Mouse (Mus musculus) stomach, postnatal 0 days (tissue): ENCODE data around the gene Atxn7l3.

Source experiments
- CTCF ChIP-seq: IDR thresholded peaks from 2 replicates; pipeline ENCODE4 v1.5.1; 2016; ENCODE audit warnings: antibody characterized with exemption, low read depth, mild to moderate bottlenecking, moderate library complexity
- EP300 ChIP-seq: optimal IDR thresholded peaks from 2 replicates; pipeline ENCODE3; 2016; ENCODE audit warnings: antibody characterized with exemption

DNA sequence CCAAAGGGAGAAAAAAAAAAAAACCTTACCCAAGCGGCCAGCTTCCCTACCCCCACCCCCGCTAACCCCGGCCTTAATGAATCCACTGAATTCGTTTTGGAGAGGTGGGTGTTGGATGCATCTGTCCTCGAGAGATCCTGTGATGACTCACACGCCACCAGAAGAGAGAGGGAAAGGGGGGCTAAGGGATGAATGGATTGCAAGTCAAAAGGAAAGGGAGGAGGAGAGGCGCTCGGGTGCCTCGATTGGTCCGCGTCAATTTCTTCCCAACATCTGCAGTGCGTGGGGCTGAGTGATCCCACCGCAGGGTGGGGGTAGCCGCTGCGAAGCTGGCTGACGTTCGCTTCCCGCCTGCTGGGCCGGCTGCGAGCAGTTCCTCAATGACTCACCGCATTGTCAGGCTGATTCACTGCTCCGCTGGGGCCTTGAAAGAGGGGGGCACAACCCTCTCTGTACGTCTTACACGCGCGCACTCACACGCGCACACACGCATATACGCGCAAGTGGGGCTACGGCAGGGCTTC, 51.4 kb downstream of the Atxn7l3 start:
- peak; percentile 35; the same call in 1 of the 2 replicates for TF ChIP-seq CTCF
- TF ChIP-seq EP300 = no peak
